Mouse (Mus musculus) midbrain, embryonic 13.5 days (tissue): ENCODE measurements around the gene Zfp697. TPM values are rescaled to one million over a fixed set of nuclear protein-coding genes. Genes with fewer than 3 reads are reported as not detected.

Source experiments
- ATAC-seq: fragments of 200-750 bp; cut with Nextera tagmentation; 2 replicates; pipeline ENCODE4 v1.8.0; 2017; ENCODE audit warnings: mild to moderate bottlenecking, moderate TSS enrichment, moderate library complexity
- H3K27ac ChIP-seq: fragments of 300-500 bp; sonication (generic); 2 replicates; pipeline ENCODE4 v1.5.1; 2015; ENCODE audit warnings: inconsistent platforms, mild to moderate bottlenecking, moderate library complexity
- H3K27me3 ChIP-seq: fragments of 300-500 bp; sonication (generic); 2 replicates; pipeline ENCODE4 v1.6.1; 2015; ENCODE audit warnings: mild to moderate bottlenecking, inconsistent platforms
- H3K36me3 ChIP-seq: fragments of 300-500 bp; sonication (generic); 2 replicates; pipeline ENCODE4 v1.6.1; 2015; ENCODE audit warnings: mild to moderate bottlenecking, inconsistent platforms
- H3K4me1 ChIP-seq: fragments of 300-500 bp; sonication (generic); replicated peaks from 2 replicates; pipeline ENCODE4 v1.6.1; 2015; ENCODE audit warnings: inconsistent platforms
- H3K4me2 ChIP-seq: fragments of 300-500 bp; sonication (generic); replicated peaks from 2 replicates; pipeline ENCODE4 v1.6.1; 2015; ENCODE audit warnings: moderate library complexity, mild to moderate bottlenecking, inconsistent platforms
- H3K4me3 ChIP-seq: fragments of 300-500 bp; sonication (generic); replicated peaks from 2 replicates; pipeline ENCODE4 v1.5.1; 2015; ENCODE audit warnings: mild to moderate bottlenecking, inconsistent platforms
- H3K9ac ChIP-seq: fragments of 300-500 bp; sonication (generic); replicated peaks from 2 replicates; pipeline ENCODE4 v1.6.1; 2015; ENCODE audit warnings: mild to moderate bottlenecking, inconsistent platforms
- H3K9me3 ChIP-seq: fragments of 300-500 bp; sonication (generic); 2 replicates; pipeline ENCODE4 v1.6.1; 2016; ENCODE audit warnings: mild to moderate bottlenecking, inconsistent platforms
- WGBS: fragments of 180-500 bp; shearing (Covaris S2); methylation state at CpG from one replicate; pipeline ENCODE4 v1.1.7; 2015; 5-methylcytosine and 5-hydroxymethylcytosine counted together
- polyA plus RNA-seq: library from polyadenylated mRNA; unstranded; fragments of >200 nt; fragmentation: Nextera tagmentation; extraction: Ambion mirVana; gene quantifications from 2 replicates; pipeline ENCODE4 v1.2.1, GENCODE M21; 2015

Zfp697 gene
- polyA plus RNA-seq, 1 experiment from 2014 or later, result 15.4 TPM

DNA sequence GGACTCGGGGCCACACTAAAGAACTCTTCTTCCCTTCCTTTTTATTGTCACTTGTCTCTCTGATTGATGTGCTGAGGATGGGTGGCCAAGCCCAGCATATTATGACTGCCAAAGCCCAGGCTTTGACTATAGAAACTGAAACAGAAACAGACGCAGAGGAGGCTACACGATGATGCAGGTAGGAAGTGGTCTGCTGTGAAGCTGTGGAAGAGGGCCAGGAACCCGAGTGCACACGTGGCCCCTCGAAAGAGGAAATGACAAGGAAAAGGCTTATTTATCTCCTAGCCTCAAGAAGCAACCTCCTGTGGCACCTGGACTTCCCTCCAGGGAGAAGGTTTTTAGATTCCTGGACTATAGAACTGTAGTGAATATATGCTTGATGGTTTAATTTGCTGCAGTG lies 34.2 kb upstream of the Zfp697 start:
- H3K4me3 ChIP-seq, result no peak overlapping the region
- H3K9me3 ChIP-seq, result no peaks in the 10 kb centered on the region; the same call in 1 of the 2 replicates
- 0 out of 2 replicates have a peak, but pooled peaks cover 8% of the 10 kb centered on the region for H3K4me1 ChIP-seq
- ATAC-seq, result no peak
- H3K27ac ChIP-seq, result no peak overlapping the region
- H3K27me3 ChIP-seq, result no peaks in the 10 kb centered on the region
- no peak overlapping the region for H3K9ac ChIP-seq
- no peak overlapping the region for H3K4me2 ChIP-seq
- no peaks in the 10 kb centered on the region for H3K36me3 ChIP-seq
- 87% methylated on average over 6 of the region's 6 CpGs for WGBS

DNA sequence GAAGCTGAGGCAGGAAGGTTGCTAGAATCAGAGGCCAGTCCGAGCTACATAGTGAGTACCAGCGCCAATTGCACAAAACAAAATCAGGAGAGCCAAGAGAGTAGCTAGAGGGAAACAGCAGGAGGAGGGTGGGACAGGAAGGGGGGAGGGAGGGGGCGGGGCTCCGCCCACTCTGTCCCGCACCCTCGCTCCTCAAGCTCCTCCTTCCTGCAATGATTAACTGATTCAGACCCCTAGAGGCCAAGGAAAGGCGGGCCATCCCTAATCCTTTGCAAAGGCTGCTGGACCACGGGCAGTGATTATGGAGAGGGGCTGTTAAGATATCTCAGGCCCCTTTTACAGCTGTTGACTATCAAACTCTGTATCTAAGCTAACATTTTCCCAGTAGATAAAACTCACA lies 33.6 kb upstream of the Zfp697 start:
- no peak overlapping the region for H3K9ac ChIP-seq
- H3K27me3 ChIP-seq, result no peaks in the 10 kb centered on the region
- H3K4me1 ChIP-seq, result 0 out of 2 replicates have a peak, but pooled peaks cover 8% of the 10 kb centered on the region
- ATAC-seq, result peak; percentile 65
- 17% methylated on average over 8 of the region's 8 CpGs for WGBS
- no peaks in the 10 kb centered on the region; the same call in 1 of the 2 replicates for H3K9me3 ChIP-seq
- no peak overlapping the region for H3K4me3 ChIP-seq
- H3K27ac ChIP-seq, result no peak overlapping the region
- H3K4me2 ChIP-seq, result no peak overlapping the region
- H3K36me3 ChIP-seq, result no peaks in the 10 kb centered on the region

DNA sequence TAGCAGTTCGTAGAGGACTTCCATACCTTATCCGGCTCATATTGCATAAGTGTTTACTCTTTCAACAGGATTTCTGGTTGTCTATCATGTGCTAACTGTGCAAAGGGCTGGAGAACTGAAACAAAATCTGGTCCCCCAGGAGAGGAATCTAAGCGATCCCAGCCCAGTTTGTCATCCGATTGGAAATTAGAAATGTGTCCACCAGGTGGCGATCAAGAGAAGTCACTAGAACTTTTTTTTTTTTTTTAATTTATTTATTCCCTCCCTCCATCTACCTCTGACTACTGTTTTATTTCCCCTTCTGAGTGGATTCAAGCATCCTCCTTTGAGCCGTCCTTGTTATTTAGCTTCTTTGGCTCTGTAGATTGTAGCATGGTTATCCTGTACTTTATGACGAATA lies 28.4 kb upstream of the Zfp697 start:
- 32% methylated on average over 7 of the region's 7 CpGs for WGBS

DNA sequence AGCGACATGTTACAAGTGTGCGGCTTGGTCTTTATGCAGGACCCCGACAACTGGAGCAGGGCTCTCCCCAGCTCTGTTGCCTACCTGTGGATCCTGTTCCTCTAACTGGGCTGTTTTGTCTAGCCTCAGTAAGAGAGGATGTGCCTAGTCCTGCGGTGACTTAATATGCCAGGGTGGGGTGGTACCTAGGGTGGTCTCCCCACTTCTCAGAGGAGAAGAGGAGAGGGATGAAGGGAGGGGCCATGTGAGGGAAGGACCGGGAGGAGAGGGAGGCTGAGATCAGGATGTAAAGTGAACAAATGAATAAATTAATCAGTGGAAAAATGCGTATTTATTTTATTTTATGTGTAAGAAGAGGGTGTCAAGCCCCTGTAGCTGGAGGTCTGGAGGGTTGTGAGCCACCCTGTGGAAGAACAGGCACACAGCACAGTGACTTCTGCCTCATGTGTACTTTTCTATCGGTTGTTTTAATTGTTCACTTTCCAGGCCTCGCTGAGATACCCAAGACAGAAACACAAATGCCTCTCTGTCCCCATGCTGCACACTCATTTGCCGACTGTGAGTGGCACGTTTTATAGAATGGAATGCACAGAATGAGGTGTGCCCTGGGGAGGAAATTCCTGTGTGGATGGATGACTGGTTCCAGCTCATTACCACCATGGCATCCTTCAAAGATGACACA lies 26.8 kb upstream of the Zfp697 start:
- no peak overlapping the region for H3K27ac ChIP-seq
- H3K36me3 ChIP-seq, result no peaks in the 10 kb centered on the region
- 58% methylated on average over 10 of the region's 10 CpGs for WGBS
- ATAC-seq, result peak; percentile 72
- H3K4me1 ChIP-seq, result 0 out of 2 replicates have a peak, but pooled peaks cover 5% of the 10 kb centered on the region
- H3K9ac ChIP-seq, result no peak overlapping the region
- H3K27me3 ChIP-seq, result no peaks in the 10 kb centered on the region
- H3K4me2 ChIP-seq, result no peak overlapping the region
- no peak overlapping the region for H3K4me3 ChIP-seq
- H3K9me3 ChIP-seq, result no peaks in the 10 kb centered on the region

More for the DNA sequence above, 28.4 kb upstream of the Zfp697 start:
- no peak overlapping the region for H3K4me3 ChIP-seq
- no peak for ATAC-seq
- no peaks in the 10 kb centered on the region for H3K9me3 ChIP-seq
- H3K4me1 ChIP-seq, result 0 out of 2 replicates have a peak, but pooled peaks cover 9% of the 10 kb centered on the region
- H3K27me3 ChIP-seq, result no peaks in the 10 kb centered on the region
- no peak overlapping the region for H3K9ac ChIP-seq
- no peaks in the 10 kb centered on the region for H3K36me3 ChIP-seq
- no peak overlapping the region for H3K27ac ChIP-seq
- no peak overlapping the region for H3K4me2 ChIP-seq

DNA sequence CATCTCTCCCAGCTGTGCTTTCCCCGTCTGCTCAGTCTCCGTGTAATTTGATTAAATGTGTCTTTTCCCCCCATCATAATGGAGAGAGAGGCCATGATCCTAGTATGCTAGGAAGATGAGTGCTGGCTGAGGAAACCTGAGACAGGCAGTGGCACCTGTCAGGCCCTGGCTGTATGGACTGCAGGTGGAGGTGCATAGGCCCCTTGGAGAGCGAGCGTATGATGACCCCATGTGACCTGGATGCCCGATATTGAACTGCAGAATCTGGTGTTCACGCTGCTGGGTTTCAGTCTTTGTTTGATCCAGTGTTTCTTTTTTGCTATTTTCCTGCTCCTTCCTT lies 26.3 kb upstream of the Zfp697 start:
- no peaks in the 10 kb centered on the region for H3K36me3 ChIP-seq
- H3K4me2 ChIP-seq, result no peak overlapping the region
- H3K4me1 ChIP-seq, result 0 out of 2 replicates have a peak, but pooled peaks cover 5% of the 10 kb centered on the region
- no peak overlapping the region for H3K4me3 ChIP-seq
- H3K9ac ChIP-seq, result no peak overlapping the region
- H3K9me3 ChIP-seq, result no peaks in the 10 kb centered on the region
- 62% methylated on average over 6 of the region's 6 CpGs for WGBS
- H3K27ac ChIP-seq, result no peak overlapping the region
- no peaks in the 10 kb centered on the region for H3K27me3 ChIP-seq
- peak; percentile 60; the same call in 1 of the 2 replicates for ATAC-seq

DNA sequence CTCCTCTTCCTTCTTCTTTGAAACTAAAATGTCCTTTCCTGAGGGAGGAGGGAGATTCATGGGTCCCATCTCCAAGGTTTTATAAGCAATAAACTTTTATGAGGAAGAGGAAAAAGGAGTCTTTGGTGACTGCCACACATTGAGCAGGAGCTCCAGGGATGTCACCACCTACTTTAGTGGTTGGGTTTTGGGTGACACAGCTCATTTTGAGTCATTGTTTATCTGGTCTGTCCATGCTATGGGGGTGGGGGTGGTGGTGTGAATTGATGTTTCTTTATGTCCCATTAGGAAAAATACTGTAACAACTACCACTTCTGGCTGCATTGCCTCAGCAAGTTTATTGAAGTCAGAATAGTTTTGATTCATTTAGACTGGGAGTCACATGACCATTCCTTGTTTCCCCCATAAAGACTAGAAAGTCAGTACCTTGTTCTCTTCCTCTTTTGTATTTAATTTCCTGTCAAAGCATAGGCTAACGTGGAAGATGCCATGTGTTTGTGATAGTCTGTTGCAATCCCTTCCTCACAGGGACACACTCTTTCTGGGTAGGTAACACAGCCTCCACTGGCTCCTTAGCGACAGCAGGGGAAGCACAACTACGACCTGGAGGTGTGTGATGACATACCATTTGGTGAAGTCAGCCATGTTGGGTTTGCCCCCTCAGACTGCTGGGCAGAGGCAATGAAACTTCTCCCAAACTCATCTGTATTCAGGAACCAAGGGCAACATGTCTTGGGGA lies 25.5 kb upstream of the Zfp697 start:
- H3K4me2 ChIP-seq, result no peak overlapping the region
- no peak overlapping the region for H3K27ac ChIP-seq
- no peaks in the 10 kb centered on the region for H3K9me3 ChIP-seq
- H3K4me1 ChIP-seq, result 0 out of 2 replicates have a peak, but pooled peaks cover 5% of the 10 kb centered on the region
- ATAC-seq, result no peak
- no peaks in the 10 kb centered on the region for H3K27me3 ChIP-seq
- 65% methylated on average over 3 of the region's 3 CpGs for WGBS
- H3K9ac ChIP-seq, result no peak overlapping the region
- H3K36me3 ChIP-seq, result no peaks in the 10 kb centered on the region
- no peak overlapping the region for H3K4me3 ChIP-seq

DNA sequence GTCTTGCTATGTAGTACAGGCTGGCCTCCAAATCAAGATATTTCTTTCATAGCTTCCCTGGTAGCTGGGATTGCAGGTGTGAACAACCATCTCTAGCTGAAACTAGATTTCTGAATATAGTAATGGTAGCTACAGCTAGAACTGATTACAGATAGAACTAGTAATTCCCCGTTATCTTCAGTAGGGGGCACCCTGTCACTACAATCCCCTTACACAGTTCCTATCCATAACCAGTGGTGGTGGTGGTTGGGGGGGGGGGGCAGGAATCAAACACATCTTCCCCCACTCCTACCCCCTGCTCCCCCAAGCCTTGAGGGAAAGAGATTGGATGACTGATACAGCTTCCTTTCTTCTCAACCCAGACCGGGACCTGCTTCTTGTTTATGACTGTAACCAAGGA lies 19.5 kb upstream of the Zfp697 start:
- Histone ChIP-seq H3K4me3 (no peak overlapping the region), H3K9ac (no peak overlapping the region), H3K27ac (no peak overlapping the region), H3K36me3 (no peaks in the 10 kb centered on the region), H3K4me1 (no peaks in the 10 kb centered on the region), H3K27me3 (no peaks in the 10 kb centered on the region), H3K4me2 (no peak overlapping the region), H3K9me3 (no peaks in the 10 kb centered on the region)
- 0 out of 2 replicates have a peak, but pooled peaks have one; percentile 37 for ATAC-seq
- WGBS, result 39% methylated on average over 2 of the region's 2 CpGs

DNA sequence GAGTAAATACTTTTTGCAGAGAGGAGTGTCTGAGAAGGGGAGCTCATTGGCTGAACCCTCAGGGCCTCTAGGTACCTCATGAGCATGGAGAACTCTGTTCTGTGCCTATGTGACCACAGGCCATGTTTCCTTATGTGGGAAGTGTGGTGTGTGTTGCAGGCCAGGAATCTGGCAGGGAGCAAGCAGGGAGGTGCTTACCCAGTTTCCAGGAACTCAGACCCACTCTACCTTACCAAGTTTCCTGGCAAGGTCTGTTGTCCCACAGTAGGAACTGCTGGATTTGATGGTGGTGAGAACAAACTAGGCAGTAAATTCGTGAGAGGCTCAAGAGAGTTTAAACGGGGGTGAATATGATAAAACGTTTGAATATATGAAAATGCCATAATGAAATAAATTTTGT lies 16.2 kb upstream of the Zfp697 start:
- Histone ChIP-seq H3K4me1 (no peaks in the 10 kb centered on the region), H3K4me2 (no peak overlapping the region), H3K27ac (no peak overlapping the region), H3K27me3 (no peaks in the 10 kb centered on the region), H3K9me3 (no peaks in the 10 kb centered on the region), H3K36me3 (no peaks in the 10 kb centered on the region), H3K9ac (no peak overlapping the region), H3K4me3 (no peak overlapping the region)
- no peak for ATAC-seq
- WGBS, result 85% methylated on average over 3 of the region's 3 CpGs

DNA sequence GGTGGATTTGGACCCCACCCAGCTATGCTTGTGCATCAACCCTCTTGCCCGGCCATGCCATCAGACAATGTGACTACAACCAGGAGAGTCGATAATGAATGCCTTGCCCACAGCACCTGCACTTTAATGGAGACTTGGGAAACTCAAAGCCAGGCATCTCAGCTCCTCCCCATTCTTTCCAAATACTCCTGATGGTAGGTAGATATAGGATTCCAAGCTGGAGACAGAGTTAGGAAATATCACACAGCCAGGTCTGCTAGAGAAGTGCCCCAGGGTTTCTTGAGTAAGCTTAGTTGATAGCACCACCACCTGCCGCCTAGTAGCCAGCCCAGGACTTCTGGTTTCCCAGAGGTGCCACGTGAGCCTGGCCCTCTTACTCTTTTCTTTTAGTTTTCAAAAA lies 15.4 kb upstream of the Zfp697 start:
- WGBS, result 85% methylated on average over 4 of the region's 4 CpGs
- H3K9me3 ChIP-seq, result no peaks in the 10 kb centered on the region
- ATAC-seq, result no peak
- no peak overlapping the region for H3K9ac ChIP-seq
- no peak overlapping the region for H3K4me3 ChIP-seq
- H3K27me3 ChIP-seq, result no peaks in the 10 kb centered on the region
- H3K4me2 ChIP-seq, result no peak overlapping the region
- H3K36me3 ChIP-seq, result no peaks in the 10 kb centered on the region
- H3K4me1 ChIP-seq, result no peaks in the 10 kb centered on the region
- H3K27ac ChIP-seq, result no peak overlapping the region

DNA sequence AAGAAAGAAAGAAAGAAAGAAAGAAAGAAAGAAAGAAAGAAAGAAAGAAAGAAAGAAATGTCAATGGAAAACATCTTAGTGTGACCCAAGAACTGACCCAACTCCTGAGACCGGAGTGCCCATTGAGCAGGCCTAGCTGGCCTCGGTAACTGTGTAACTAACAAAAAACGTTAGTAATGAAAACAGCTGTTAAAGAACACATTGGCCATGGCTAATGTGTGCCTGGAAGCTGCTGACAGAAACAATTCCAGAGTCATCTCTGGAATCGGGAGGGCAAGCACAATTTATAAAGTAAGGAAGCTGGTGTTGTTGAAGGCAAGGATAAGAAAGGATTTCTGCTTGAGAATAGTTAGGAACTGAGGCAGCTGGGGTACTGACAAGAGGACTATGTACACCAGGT lies 14.0 kb upstream of the Zfp697 start:
- no peak overlapping the region for H3K27ac ChIP-seq
- no peaks in the 10 kb centered on the region for H3K36me3 ChIP-seq
- ATAC-seq, result no peak
- 76% methylated on average over 4 of the region's 4 CpGs for WGBS
- H3K9me3 ChIP-seq, result no peaks in the 10 kb centered on the region
- no peak overlapping the region for H3K4me3 ChIP-seq
- no peaks in the 10 kb centered on the region for H3K27me3 ChIP-seq
- no peaks in the 10 kb centered on the region for H3K4me1 ChIP-seq
- no peak overlapping the region for H3K9ac ChIP-seq
- no peak overlapping the region for H3K4me2 ChIP-seq

DNA sequence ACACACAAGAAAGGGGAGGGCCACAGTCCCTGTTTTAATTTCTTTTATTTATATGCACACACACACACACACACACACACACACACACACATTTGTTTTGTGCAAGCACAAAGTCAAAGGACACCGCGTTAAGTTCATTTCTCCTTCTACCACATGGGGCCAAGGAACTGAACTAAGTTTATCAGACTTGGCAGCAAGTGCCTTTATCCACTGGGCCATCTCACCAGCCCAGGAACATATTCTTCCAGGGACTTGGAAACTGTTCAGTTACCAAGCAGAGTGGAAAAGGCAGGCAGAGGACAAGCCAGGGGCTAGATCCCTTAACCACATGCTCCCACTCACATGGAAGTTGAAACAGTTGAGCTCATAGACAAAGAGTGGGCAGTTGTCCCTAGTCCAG lies 13.5 kb upstream of the Zfp697 start:
- no peaks in the 10 kb centered on the region for H3K27me3 ChIP-seq
- no peaks in the 10 kb centered on the region for H3K4me1 ChIP-seq
- no peak overlapping the region for H3K4me3 ChIP-seq
- ATAC-seq, result no peak
- H3K9ac ChIP-seq, result no peak overlapping the region
- no peak overlapping the region for H3K27ac ChIP-seq
- H3K4me2 ChIP-seq, result no peak overlapping the region
- H3K36me3 ChIP-seq, result no peaks in the 10 kb centered on the region
- WGBS, result 92% methylated on average over 2 of the region's 2 CpGs
- H3K9me3 ChIP-seq, result no peaks in the 10 kb centered on the region

DNA sequence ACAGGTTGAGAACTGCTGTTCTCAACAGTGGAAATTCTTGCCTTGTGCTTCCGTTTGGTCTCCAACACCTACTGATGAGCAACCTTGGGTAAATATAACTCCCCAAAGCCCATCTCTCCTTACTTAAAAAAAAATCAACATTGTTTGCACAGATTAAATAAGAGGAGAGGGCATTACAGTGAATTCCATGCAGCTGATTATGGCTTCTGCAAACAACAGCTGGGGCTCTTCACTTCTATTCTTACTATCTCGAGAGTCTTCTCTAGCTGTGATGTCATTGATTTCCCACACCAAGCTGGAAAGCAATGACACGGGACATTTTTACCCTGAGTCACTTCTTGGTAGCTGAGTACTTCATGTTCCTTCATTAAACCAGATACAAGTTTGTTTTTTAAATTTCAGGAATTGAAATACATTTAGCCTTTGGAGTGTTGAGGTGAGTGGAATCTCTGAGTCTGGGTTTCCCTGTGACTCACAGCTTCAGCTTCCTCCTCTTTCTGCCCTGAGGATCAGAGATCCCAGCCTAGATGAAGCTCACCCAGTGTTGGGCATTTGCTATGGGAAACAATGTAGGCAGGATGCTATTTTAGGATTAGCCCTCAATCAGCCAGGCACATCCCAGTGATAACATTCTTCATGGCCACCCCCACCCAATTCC lies 8.1 kb upstream of the Zfp697 start:
- ATAC-seq, result no peak
- Histone ChIP-seq H3K4me2 (no peak overlapping the region), H3K9me3 (no peaks in the 10 kb centered on the region), H3K4me1 (no peaks in the 10 kb centered on the region), H3K36me3 (no peaks in the 10 kb centered on the region), H3K27me3 (no peaks in the 10 kb centered on the region), H3K9ac (no peak overlapping the region), H3K27ac (no peak overlapping the region), H3K4me3 (no peak overlapping the region)
- 78% methylated on average over 3 of the region's 3 CpGs for WGBS
